Mouse (Mus musculus): Measurements from ENCODE around the gene Klhl29.

Gene Klhl29

GRCm38 (mm10) chr12:5292316-5292715 is 83.2 kb downstream of the Klhl29 start:
- no peak for DNase-seq

GRCm38 (mm10) chr12:5285579-5285978 is 89.9 kb downstream of the Klhl29 start:
- no peak for DNase-seq

- no peak for DNase-seq
Observed at GRCm38 (mm10) chr12:5284961-5285360, 90.5 kb downstream of the Klhl29 start.

DNA sequence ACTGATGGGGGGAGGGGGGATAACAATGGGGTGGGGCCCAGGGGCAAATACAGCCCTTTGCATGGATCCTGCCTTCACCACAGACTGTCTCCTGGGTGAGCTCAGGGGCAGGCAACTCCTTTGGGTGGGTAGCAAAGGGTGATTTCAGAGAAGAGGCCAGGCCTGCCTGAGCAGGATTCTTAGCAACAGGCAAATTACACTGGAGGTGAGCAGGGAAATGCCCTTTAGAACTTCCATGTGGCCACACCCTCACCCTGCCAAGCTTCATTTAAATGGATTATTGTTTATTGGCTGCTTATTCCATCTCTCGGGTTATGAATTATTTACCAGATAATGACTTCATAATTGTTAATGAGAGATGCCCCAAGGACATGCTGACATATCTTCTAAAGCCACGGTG is 91.8 kb downstream of the Klhl29 start:
- no peak for DNase-seq

DNA sequence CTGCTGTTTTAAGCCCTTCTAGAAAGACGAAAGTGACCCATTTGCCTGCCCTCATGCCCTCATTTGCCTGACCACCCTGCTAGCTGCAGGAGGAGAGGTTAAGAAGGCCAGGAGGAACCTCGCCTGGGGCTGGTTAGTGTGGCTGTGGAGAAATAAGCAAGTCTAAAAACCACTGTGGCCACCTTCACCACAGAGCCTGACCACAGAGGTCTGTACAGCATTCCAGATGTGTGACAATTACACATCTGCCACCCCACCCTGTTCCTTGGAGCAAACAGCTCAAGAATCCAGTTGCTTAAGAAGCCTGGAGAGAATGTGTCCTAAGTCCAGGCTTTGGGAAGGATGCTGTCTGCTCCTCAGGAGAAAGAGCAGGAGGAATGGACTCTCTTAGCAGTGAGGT is 92.9 kb downstream of the Klhl29 start:
- no peak for DNase-seq

GRCm38 (mm10) chr12:5279873-5280272 is 95.6 kb downstream of the Klhl29 start:
- no peak for DNase-seq

DNA sequence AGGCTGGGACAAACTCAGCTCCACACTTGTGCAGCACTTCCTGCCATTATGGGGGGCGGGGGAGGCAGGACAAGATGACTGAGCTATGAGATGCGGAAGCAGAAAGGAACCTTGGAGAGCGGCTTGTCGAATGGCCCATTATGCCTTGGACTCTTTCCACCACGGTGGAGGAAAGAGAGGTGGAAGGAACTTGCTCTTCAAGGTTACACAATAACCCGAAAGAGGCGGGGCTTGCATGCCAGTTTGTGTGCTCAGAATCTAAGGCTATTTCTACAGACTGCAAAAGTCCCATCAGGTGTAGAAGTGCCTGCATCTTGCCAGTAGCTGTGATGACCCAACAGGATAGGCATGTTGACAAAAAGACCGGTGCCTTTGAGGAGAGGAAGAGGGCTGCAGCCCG is 98.5 kb downstream of the Klhl29 start:
- DNase-seq = no peak

DNA sequence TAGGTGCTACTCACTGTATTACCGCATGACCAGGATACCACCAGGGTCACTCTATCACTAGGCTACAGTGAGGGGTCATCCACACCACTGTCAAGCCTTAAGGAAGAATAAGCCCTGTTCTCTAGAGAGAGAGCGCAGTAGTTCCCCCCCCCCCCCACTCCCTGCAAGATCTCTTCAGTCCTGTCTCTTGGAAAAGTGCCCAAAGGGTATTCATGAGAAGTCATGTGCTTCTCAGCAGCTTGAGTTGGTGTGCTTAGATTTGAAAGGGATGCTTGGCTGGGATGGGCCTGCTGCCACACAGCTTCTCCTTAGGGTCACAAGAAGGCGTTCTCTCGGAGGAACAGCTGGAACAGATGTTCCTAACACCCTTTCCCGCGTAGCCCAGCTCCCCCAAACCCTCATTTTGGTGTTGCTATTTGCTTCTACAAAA is 100.0 kb downstream of the Klhl29 start:
- DNase-seq = no peak

- no peak for DNase-seq
Observed at GRCm38 (mm10) chr12:5274519-5274944, 101.0 kb downstream of the Klhl29 start.

GRCm38 (mm10) chr12:5273316-5274047 is 102.0 kb downstream of the Klhl29 start:
- DNase-seq = no peak

GRCm38 (mm10) chr12:5270527-5270926 is 105.0 kb downstream of the Klhl29 start:
- DNase-seq = no peak

DNA sequence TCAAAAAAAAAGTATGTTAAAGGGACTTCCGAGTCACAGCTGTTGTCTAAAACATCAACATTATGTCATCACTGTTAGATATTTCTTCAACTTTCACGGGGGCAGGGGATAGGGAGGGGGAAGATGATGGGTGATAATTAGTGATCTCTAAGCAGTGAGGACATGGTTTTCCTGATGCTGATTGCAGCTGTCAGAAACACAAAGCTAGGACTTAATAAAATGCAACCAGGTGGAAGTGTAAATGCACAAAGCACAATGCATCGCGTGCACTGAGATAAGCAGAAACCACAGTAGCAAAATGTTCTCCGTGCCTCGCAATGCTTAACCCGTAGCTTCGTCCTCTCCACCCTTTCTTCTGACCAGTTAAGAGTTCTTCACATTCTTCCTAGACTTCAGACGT is 105.5 kb downstream of the Klhl29 start:
- no peak for DNase-seq

GRCm38 (mm10) chr12:5269061-5269460 is 106.4 kb downstream of the Klhl29 start:
- no peak for DNase-seq

- DNase-seq = no peak
Observed at GRCm38 (mm10) chr12:5268188-5268612, 107.3 kb downstream of the Klhl29 start.

DNA sequence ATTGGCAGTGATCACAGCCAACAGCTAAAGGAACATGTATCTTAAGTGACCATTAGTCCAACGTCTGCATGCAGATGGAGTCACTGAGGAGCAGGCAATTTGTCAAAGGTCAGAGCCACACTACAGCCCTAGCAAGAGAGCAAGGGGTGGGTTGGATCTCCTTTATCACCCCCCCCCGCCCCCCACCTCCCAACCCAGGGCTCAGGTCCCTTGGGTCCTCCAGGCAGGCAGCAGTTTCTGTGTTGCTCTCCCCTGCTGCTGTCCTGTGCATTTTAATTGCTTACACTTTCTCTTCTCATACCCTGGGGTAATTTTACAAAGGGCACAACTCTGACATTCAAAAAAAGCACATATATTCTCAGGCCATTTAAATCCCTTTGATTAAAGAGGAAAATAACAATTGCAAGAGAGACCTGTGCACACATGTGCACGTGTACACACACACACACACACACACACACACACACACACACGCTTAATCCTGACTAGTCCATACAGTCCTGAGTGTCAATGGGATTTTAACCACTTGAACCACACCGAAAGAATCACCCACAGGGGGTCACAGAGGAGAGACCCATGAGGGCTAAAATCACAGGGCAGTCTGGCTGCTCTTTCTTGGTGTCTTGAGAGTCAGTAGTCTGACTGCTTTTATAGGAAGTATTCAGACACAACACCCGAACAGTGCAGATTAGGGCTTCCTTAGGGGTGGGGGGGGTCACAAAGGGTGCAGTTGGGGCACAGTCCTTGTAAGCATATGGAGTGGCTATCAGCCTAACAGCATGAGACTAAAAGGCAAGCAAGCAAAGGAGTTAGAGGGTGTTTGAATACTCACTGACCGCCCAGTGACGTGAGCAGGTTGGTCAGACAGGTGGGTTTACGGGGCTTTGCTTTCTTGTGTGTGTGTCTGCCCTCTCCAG is 108.0 kb downstream of the Klhl29 start:
- no peak for DNase-seq

DNA sequence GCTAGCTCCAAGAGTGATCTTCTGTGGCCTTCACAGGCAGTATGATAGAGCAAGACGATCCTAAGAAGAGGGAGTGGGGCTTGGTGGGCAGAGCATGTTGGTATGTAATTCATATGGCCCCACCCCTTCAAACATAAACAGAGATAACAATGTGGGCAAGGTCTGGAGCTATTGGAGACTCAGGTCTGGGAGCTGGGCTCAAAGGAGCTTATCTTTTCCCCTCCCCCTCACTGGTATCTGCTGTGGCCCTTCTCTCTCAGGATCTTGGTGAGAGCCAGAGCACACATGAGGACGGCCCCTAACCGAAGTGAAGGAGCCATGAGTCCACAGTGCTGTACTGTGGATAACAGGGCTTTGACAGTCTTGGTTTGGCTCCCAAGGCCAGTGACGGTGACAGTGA is 108.7 kb downstream of the Klhl29 start:
- no peak for DNase-seq

DNA sequence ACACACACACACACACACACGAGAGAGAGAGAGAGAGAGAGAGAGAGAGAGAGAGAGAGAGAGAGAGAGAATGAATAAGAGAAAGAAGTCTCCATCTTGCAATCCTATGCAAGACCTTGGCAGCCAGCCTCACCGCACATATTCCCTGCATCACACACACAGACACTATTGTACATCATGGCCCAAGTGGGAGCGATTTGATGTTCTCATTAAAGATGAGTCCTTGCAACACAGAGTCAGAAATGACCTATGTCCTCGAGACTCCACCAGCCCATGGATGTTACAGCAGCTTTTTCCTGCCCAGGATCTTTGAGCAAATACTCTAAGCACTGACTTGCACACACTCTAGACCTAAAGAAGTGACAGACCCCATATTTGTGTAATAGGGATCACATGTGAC is 114.0 kb downstream of the Klhl29 start:
- DNase-seq = no peak

DNA sequence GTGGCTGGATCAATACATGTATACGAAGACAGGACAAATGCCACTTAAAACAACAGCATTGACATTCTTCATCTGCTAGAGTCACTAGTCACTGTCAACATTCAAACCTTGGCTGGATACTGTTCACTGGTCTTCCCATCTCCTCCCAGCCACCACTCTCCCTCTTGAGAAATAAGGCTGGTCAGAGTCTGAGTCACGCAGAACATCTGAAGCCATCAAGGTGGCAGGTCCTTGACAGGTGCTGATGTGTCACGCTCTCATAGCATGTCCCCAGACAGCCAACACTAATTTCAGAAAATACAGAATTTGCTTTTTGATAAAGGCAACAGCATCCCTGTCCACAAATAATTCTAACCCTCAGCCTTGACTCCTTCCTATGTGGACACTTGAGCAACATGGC is 116.7 kb downstream of the Klhl29 start:
- no peak for DNase-seq

DNA sequence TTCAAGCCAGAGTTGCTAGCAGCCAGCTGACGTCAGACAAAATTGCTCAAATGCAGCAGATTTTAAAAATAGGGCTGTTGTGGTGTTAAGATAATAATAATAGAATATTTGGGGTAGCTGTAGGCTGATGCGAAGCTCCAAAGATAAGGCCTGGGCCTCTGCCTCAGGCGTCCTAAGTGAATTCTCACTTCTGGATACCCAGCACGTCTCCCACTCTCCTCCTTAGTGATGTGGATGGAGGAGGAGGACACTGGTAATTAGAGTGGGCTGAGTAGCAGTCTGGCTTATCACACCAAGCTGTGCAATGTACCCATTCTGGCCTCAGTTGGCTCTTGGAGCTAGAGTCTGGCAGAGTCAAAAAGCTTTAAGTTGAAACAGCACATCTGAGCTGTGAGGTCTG is 118.3 kb downstream of the Klhl29 start:
- DNase-seq = no peak

- no peak for DNase-seq
Observed at GRCm38 (mm10) chr12:5255079-5255478, 120.4 kb downstream of the Klhl29 start.

GRCm38 (mm10) chr12:5254246-5254982 is 121.1 kb downstream of the Klhl29 start:
- DNase-seq = no peak

GRCm38 (mm10) chr12:5253289-5254005 is 122.0 kb downstream of the Klhl29 start:
- DNase-seq = no peak

GRCm38 (mm10) chr12:5252569-5252968 is 122.9 kb downstream of the Klhl29 start:
- no peak for DNase-seq
